Mouse (Mus musculus) E14TG2a.4 (cell line): Measurements from ENCODE around the gene Tent5c.

Experiments used
- H3K27me3 ChIP-seq: 2 replicates; pipeline ENCODE4 v1.6.1; 2014; ENCODE audit warnings: low read length, control low read depth; ENCODE audit not compliant: insufficient read depth
- H3K36me3 ChIP-seq: 2 replicates; pipeline ENCODE4 v1.6.1; 2014; ENCODE audit warnings: low read length, control low read depth; ENCODE audit not compliant: insufficient read depth
- H3K4me1 ChIP-seq: replicated peaks from 2 replicates; pipeline ENCODE4 v1.6.1; 2014; ENCODE audit warnings: low read depth, low read length, control low read depth
- H3K4me3 ChIP-seq: replicated peaks from 2 replicates; pipeline ENCODE4 v1.5.1; 2014; ENCODE audit warnings: mild to moderate bottlenecking, low read length
- H3K9me3 ChIP-seq: 2 replicates; pipeline ENCODE4 v1.6.1; 2014; ENCODE audit warnings: low read length, control low read depth
- CTCF ChIP-seq: conservative IDR thresholded peaks from 2 replicates; pipeline ENCODE4 v1.5.1; 2014; ENCODE audit warnings: low read length
- NANOG ChIP-seq: IDR thresholded peaks from 2 replicates; pipeline ENCODE4 v1.6.1; 2014; ENCODE audit warnings: borderline replicate concordance, low read length, mixed read lengths
- POU5F1 ChIP-seq: IDR thresholded peaks from 2 replicates; pipeline ENCODE4 v1.6.1; 2014; ENCODE audit warnings: low read length, borderline replicate concordance

Tent5c gene

GRCm38 (mm10) chr3:100482324-100482911 lies 6.7 kb downstream of the Tent5c start:
- TF ChIP-seq CTCF (no peak), NANOG (no peak), POU5F1 (no peak)

GRCm38 (mm10) chr3:100480251-100481005 lies 8.7 kb downstream of the Tent5c start:
- peaks cover 4% of the 10 kb centered on the region for H3K27me3 ChIP-seq
- peaks cover 7% of the 10 kb centered on the region for H3K4me1 ChIP-seq
- TF ChIP-seq CTCF: no peak
- TF ChIP-seq POU5F1: no peak
- no peak for TF ChIP-seq NANOG
- no peaks in the 10 kb centered on the region for H3K36me3 ChIP-seq
- H3K4me3 ChIP-seq: no peak overlapping the region
- H3K9me3 ChIP-seq: no peaks in the 10 kb centered on the region

More at GRCm38 (mm10) chr3:100482324-100482911, 6.7 kb downstream of the Tent5c start:
- Histone ChIP-seq H3K36me3 (no peaks in the 10 kb centered on the region), H3K4me3 (no peak overlapping the region), H3K27me3 (peaks cover 23% of the 10 kb centered on the region), H3K9me3 (no peaks in the 10 kb centered on the region), H3K4me1 (peaks cover 10% of the 10 kb centered on the region)

- Histone ChIP-seq H3K27me3 (peaks cover 33% of the 10 kb centered on the region), H3K9me3 (peaks cover 5% of the 10 kb centered on the region; the same call in 1 of the 2 replicates), H3K36me3 (peaks cover 3% of the 10 kb centered on the region; the same call in 1 of the 2 replicates), H3K4me1 (peaks cover 23% of the 10 kb centered on the region), H3K4me3 (no peak overlapping the region)
- TF ChIP-seq POU5F1 (no peak), CTCF (no peak), NANOG (no peak)
Observed at GRCm38 (mm10) chr3:100474950-100475472, 14.1 kb downstream of the Tent5c start.

GRCm38 (mm10) chr3:100474536-100474935 lies 14.6 kb downstream of the Tent5c start:
- Histone ChIP-seq H3K4me3 (no peak overlapping the region), H3K27me3 (peaks cover 33% of the 10 kb centered on the region), H3K4me1 (peaks cover 23% of the 10 kb centered on the region), H3K9me3 (peaks cover 5% of the 10 kb centered on the region; the same call in 1 of the 2 replicates), H3K36me3 (peaks cover 3% of the 10 kb centered on the region; the same call in 1 of the 2 replicates)
- TF ChIP-seq NANOG: no peak

- Histone ChIP-seq H3K4me1 (peaks cover 23% of the 10 kb centered on the region), H3K27me3 (peaks cover 33% of the 10 kb centered on the region), H3K9me3 (peaks cover 5% of the 10 kb centered on the region; the same call in 1 of the 2 replicates), H3K4me3 (no peak overlapping the region), H3K36me3 (peaks cover 3% of the 10 kb centered on the region; the same call in 1 of the 2 replicates)
- no peak for TF ChIP-seq NANOG
- TF ChIP-seq POU5F1: no peak
- TF ChIP-seq CTCF: no peak
Observed at GRCm38 (mm10) chr3:100473146-100473545, 16.0 kb downstream of the Tent5c start.

GRCm38 (mm10) chr3:100470902-100471301 lies 18.2 kb downstream of the Tent5c start:
- peaks cover 23% of the 10 kb centered on the region for H3K4me1 ChIP-seq
- TF ChIP-seq POU5F1 (no peak), NANOG (no peak), CTCF (no peak)

GRCm38 (mm10) chr3:100470101-100470500 lies 19.0 kb downstream of the Tent5c start:
- Histone ChIP-seq H3K36me3 (peaks cover 3% of the 10 kb centered on the region; the same call in 1 of the 2 replicates), H3K27me3 (peaks cover 29% of the 10 kb centered on the region), H3K4me3 (no peak overlapping the region), H3K4me1 (peaks cover 20% of the 10 kb centered on the region), H3K9me3 (peaks cover 17% of the 10 kb centered on the region)
- TF ChIP-seq NANOG (no peak), CTCF (no peak), POU5F1 (no peak)

More at GRCm38 (mm10) chr3:100470902-100471301, 18.2 kb downstream of the Tent5c start:
- peaks cover 14% of the 10 kb centered on the region for H3K9me3 ChIP-seq
- H3K4me3 ChIP-seq: no peak overlapping the region
- H3K27me3 ChIP-seq: peaks cover 33% of the 10 kb centered on the region
- peaks cover 3% of the 10 kb centered on the region; the same call in 1 of the 2 replicates for H3K36me3 ChIP-seq

- H3K4me1 ChIP-seq: peaks cover 8% of the 10 kb centered on the region; the same call in 1 of the 2 replicates
- H3K4me3 ChIP-seq: no peak overlapping the region
- H3K36me3 ChIP-seq: no peaks in the 10 kb centered on the region
- 0 out of 2 replicates have a peak, but pooled peaks cover under 1% of the 10 kb centered on the region for H3K27me3 ChIP-seq
- peaks cover 13% of the 10 kb centered on the region for H3K9me3 ChIP-seq
- TF ChIP-seq CTCF (no peak), NANOG (no peak)
Observed at GRCm38 (mm10) chr3:100466551-100466950, 22.6 kb downstream of the Tent5c start.

GRCm38 (mm10) chr3:100464596-100464995 lies 24.5 kb downstream of the Tent5c start:
- peaks cover 6% of the 10 kb centered on the region; the same call in 1 of the 2 replicates for H3K4me1 ChIP-seq
- H3K4me3 ChIP-seq: no peak overlapping the region
- no peak for TF ChIP-seq NANOG
- TF ChIP-seq CTCF: no peak
- TF ChIP-seq POU5F1: no peak
- no peaks in the 10 kb centered on the region for H3K36me3 ChIP-seq
- peaks cover 12% of the 10 kb centered on the region for H3K9me3 ChIP-seq
- H3K27me3 ChIP-seq: no peaks in the 10 kb centered on the region
